Mouse (Mus musculus): ENCODE results near the gene Tbl1xr1. TPM values are rescaled to one million over a fixed set of nuclear protein-coding genes. Genes with fewer than 3 reads are reported as not detected.
A peak's percentile ranks its signal among the peaks of the same experiment; 100 is the strongest.

Tbl1xr1 gene
- total RNA-seq, 2 experiments from 2014 or later = 143 to 150 TPM

- DNase-seq (ENCODE audit: low spot score in 2 of 2) = no peak
Measured at GRCm38 (mm10) chr3:22141984-22142719, 65.7 kb downstream of the Tbl1xr1 start.

DNA sequence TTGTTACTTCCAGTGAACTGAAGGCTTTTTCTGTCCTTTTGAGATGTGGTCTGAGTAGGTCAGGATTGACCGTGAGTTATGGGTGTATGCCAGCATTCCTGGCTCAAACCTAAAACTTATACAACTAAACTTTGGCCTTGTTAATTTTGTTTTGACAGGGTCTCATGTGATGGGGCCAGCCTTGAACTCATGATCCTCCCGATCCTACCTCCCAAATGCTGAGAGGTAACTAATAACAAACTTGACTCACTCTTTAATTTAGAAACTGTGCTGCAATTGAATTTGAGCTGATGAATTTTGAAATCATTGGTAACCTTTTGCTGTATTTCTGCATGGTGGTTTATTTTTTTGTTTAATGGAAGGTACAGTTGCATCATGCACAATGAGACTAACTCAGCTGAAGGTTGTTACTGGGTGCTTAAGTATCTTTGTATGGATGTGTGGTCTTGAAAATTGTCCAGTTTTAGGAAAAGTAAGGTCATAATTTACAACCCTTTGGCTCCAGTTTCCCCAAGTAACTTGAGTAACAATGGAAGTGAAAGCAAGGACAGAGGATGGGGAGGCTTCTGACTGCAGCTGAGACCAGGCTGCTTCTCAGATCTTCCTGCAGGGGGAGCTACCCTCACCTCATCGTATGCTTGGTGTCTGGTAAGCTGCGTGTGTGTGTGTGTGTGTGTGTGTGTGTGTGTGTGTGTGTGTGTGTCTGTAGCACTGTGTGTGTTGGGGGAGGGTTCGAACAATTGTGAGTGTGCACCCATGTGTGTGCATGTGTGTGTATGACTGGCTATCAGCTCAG is 66.6 kb downstream of the Tbl1xr1 start:
- DNase-seq (ENCODE audit: low spot score in 2 of 2) = no peak

GRCm38 (mm10) chr3:22144255-22144654 is 67.8 kb downstream of the Tbl1xr1 start:
- no peak for DNase-seq (ENCODE audit: low spot score in 2 of 2)

GRCm38 (mm10) chr3:22147433-22147927 is 71.0 kb downstream of the Tbl1xr1 start:
- no peak for DNase-seq (ENCODE audit: low spot score in 2 of 2)

DNA sequence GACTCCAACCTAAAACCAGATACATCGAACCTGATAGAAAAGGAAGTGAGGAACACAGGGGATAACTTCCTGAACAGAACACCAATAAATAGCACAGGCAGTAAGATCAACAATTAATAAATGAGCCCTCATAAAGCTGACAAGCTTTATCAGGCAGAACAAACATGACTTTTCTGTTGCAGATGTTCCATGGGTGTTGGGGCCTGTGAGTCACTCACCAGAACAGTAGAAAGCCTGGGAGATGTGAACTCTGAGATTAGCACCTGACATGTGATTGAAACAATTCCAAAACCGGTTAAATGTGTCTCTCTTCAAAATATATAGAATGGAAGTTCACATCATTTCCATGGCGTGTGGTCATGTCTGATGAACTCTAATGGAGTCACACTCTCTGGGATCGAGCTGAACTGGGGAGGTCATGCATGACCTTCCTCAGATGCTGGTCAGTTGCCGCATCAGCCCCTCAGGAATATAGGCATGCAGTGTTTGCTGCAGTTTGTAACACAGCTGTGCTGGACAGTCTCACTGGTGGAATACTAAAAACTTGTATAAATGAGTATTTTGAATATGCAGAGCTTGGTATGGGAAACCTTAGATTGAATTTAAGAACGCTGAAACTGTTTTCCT is 72.0 kb downstream of the Tbl1xr1 start:
- DNase-seq (ENCODE audit: low spot score in 2 of 2) = no peak

DNA sequence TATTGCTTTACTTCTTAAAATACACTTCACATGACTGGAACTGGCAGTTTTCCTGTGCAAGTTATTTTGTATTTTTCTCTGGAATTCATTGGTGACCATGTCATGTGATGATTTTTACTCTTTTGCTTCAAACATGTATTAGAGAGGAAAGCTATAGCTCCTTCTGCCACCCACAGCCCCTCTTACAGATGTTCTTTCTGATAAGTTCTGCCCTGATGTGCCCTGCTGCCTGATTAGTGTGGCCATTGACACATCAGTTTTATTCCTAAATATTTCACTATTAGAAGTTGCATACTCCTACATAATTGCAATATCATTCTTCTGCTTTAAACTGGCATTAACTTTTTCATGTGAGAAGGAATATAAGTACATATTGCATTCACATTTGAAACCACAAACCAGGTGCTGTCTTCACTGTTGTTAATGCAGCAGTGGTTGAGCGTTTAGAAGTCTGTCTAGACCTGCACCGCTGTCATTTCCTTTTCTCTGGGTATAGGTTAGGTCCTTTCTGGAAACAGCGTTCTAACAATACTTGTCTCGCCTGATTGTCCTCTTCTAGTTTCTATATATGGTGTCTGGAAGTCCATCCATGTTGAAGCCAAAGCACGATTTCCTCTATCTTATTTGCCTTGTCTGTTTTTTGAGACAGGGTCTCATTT is 74.5 kb downstream of the Tbl1xr1 start:
- DNase-seq (ENCODE audit: low spot score in 2 of 2) = no peak

- no peak for DNase-seq (ENCODE audit: low spot score in 2 of 2)
Measured at GRCm38 (mm10) chr3:22152773-22153172, 76.3 kb downstream of the Tbl1xr1 start.

DNA sequence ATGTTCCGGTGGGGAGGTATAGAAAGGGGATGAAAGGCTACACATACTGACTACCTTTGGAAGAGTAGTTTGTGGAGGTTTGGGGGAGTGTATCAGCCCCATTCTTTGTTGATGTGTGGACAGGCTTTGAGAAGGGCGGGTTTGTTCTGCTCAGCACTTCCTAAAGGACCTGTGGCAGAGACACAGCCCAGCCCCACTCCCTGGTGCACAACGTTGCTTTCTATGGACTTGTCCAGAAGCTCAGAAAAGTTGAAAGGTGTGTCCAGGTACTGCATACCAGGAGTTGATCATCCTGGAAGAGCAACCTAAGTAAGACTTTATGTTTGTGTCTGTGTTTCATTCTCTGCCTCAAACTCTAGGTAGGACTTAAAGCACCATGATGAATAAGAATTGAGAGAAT is 78.1 kb downstream of the Tbl1xr1 start:
- DNase-seq (ENCODE audit: low spot score in 2 of 2) = no peak

GRCm38 (mm10) chr3:22156397-22156796 is 79.9 kb downstream of the Tbl1xr1 start:
- no peak for DNase-seq (ENCODE audit: low spot score in 2 of 2)

- no peak for DNase-seq (ENCODE audit: low spot score in 2 of 2)
Measured at GRCm38 (mm10) chr3:22162948-22163347, 86.5 kb downstream of the Tbl1xr1 start.

- DNase-seq (ENCODE audit: low spot score in 2 of 2) = no peak
Measured at GRCm38 (mm10) chr3:22167856-22168255, 91.4 kb downstream of the Tbl1xr1 start.

- no peak for DNase-seq (ENCODE audit: low spot score in 2 of 2)
Measured at GRCm38 (mm10) chr3:22168432-22168831, 92.0 kb downstream of the Tbl1xr1 start.

- DNase-seq (ENCODE audit: low spot score in 2 of 2) = no peak
Measured at GRCm38 (mm10) chr3:22171526-22171925, 95.1 kb downstream of the Tbl1xr1 start.

GRCm38 (mm10) chr3:22172410-22172809 is 96.0 kb downstream of the Tbl1xr1 start:
- no peak for DNase-seq (ENCODE audit: low spot score in 2 of 2)

- no peak for DNase-seq (ENCODE audit: low spot score in 2 of 2)
Measured at GRCm38 (mm10) chr3:22173171-22173570, 96.7 kb downstream of the Tbl1xr1 start.

DNA sequence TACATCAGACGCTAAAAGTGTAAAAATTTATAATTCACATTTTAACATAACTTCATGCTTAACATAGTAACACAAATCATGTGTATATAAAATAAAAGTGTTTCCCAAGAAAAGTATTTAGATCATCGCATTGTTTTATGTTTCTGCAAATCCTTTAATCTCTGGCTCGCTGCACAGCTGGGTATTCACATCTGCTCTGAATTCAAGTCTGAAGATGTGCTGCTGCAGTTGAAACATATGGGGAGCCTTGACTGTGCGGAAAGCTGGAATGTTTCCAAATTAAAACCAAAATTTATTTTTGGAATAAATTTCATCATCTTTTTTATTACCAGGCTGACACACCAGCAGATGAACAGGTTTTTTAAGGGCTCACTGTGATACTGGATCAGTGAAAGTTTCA is 97.8 kb downstream of the Tbl1xr1 start:
- no peak for DNase-seq (ENCODE audit: low spot score in 2 of 2)

GRCm38 (mm10) chr3:22180076-22180475 is 103.6 kb downstream of the Tbl1xr1 start:
- no peak for DNase-seq (ENCODE audit: low spot score in 2 of 2)

DNA sequence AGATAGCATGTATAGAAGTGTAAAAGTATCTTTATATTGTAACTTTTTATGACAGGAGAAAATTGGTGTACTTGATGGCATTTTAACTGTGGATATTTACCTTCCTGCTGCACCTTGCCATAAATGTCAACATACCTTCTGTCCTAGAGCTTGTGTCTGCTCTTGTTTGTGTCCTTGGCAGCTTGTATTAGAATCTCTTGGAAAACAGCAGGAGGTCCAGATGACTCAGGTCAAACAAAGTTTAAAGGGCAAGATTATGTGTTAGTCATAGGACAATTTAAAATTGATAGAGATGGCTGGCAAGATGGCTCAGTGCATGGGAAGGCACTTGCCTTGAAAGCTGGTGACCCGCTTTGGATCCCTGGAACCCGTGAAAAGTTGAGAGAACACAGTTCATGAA is 104.6 kb downstream of the Tbl1xr1 start:
- no peak for DNase-seq (ENCODE audit: low spot score in 2 of 2)

DNA sequence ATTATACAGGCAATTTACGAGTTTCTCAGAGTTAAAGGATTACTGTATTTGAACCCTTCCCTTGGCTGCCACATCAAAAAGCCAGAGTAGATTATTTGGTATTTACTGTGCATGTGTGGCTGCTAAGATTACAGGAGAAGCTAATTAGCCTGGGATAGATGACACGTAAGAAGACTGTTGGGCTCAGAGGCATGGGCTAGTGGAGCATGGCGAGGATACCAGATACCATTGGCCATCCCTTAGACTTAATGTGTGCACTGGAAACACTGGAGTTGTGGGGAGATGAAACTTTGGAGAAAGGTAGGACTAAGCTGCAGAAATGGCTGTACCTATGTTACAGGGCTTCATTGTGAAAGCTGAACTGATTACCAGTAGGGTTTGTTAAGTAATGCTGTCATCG is 108.8 kb downstream of the Tbl1xr1 start:
- no peak for DNase-seq (ENCODE audit: low spot score in 2 of 2)

- peak in 1 of 2 experiments; percentile 69 for DNase-seq (ENCODE audit: low spot score in 2 of 2)
Measured at GRCm38 (mm10) chr3:22190498-22190897, 114.0 kb downstream of the Tbl1xr1 start.

GRCm38 (mm10) chr3:22192931-22193330 is 116.5 kb downstream of the Tbl1xr1 start:
- DNase-seq (ENCODE audit: low spot score in 2 of 2) = no peak
